Mouse (Mus musculus): ENCODE results near the gene C1ql4. TPM values are rescaled to one million over a fixed set of nuclear protein-coding genes. Genes with fewer than 3 reads are reported as not detected.

Gene C1ql4
- polyA plus RNA-seq (2014; fragmentation: Illumina TruSeq; extraction: RNeasy Lipid Tissue Mini Kit (QIAGEN cat#74804); ENCODE audit: low read depth, low replicate concordance): not detected

DNA sequence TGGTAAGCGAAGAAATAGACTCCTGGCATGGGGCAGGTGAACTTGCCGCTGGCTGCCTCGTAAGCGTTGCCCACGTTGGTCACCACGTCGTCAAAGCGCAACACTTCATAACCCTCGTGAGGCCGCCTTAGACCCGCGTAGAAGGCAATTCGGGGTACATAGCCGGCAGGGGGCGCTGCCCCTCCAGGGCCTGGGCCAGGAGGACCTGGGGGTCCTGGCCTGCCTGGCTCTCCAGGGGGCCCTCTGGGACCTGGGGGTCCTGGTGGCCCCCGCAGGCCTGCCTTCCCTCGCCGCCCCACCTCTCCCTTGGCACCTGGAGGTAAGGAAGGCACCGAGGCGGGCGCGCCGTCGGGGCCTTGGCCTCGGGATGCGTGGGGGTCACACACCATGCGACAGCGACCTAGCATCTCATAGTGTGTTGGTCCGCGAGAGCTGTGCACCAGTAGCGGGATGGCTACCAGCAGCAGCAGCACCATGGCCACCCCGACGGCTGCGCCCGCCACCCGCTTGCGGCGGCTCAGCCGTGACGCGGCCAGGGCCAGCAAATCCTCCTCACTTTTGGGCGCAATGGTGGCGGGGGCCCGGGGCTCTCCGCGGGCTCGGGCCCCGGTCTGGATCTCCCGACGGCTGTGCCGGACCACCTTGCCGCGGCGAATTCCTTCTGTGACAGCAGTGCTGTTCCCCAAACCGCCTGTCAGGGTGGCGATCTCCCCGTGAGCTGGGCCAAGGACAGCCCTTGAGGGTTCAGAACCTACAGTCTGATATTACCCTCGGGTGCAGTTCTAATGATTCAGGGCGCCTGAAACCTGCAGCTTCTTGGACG is at the start of gene C1ql4:
Gene C1ql4 (minus strand): TSS at position 565 of the 823 bp plus-strand sequence.

GRCm38 (mm10) chr15:99125711-99126080 is 38.1 kb upstream of the C1ql4 start, which contains the start of gene Spats2:
Spats2 (plus strand) TSS chr15:99125916.

GRCm38 (mm10) chr15:99092870-99093269 is 5.3 kb upstream of the C1ql4 start, which contains the start of gene Dnajc22:
Dnajc22 (plus strand) TSS chr15:99093170.

GRCm38 (mm10) chr15:99074019-99074599 is 13.5 kb downstream of the C1ql4 start, which contains the start of gene Troap:
Troap (plus strand) TSS chr15:99074575.

GRCm38 (mm10) chr15:99055040-99055439 is 32.6 kb downstream of the C1ql4 start, which contains the start of gene Prph:
Prph (plus strand) TSS chr15:99055174.

Other genes starting within 250 kb of the C1ql4 start
- 24.0 TPM for gene Kmt2d, start 216.6 kb downstream of the C1ql4 start, polyA plus RNA-seq (2014; fragmentation: Illumina TruSeq; extraction: RNeasy Lipid Tissue Mini Kit (QIAGEN cat#74804); ENCODE audit: low read depth, low replicate concordance)
- gene Rhebl1, start 193.3 kb downstream of the C1ql4 start, polyA plus RNA-seq (2014; fragmentation: Illumina TruSeq; extraction: RNeasy Lipid Tissue Mini Kit (QIAGEN cat#74804); ENCODE audit: low read depth, low replicate concordance): 2.2 TPM
- 0.63 TPM for gene Dhh, start 189.3 kb downstream of the C1ql4 start, polyA plus RNA-seq (2014; fragmentation: Illumina TruSeq; extraction: RNeasy Lipid Tissue Mini Kit (QIAGEN cat#74804); ENCODE audit: low read depth, low replicate concordance)
- 13.2 TPM for gene Lmbr1l, start 169.6 kb downstream of the C1ql4 start, polyA plus RNA-seq (2014; fragmentation: Illumina TruSeq; extraction: RNeasy Lipid Tissue Mini Kit (QIAGEN cat#74804); ENCODE audit: low read depth, low replicate concordance)
- 260 TPM for gene Tuba1b, start 153.3 kb downstream of the C1ql4 start, polyA plus RNA-seq (2014; fragmentation: Illumina TruSeq; extraction: RNeasy Lipid Tissue Mini Kit (QIAGEN cat#74804); ENCODE audit: low read depth, low replicate concordance)
- gene Gm49450, start 134.3 kb downstream of the C1ql4 start, polyA plus RNA-seq (2014; fragmentation: Illumina TruSeq; extraction: RNeasy Lipid Tissue Mini Kit (QIAGEN cat#74804); ENCODE audit: low read depth, low replicate concordance): not detected
- 126 TPM for gene Tuba1a, start 134.1 kb downstream of the C1ql4 start, polyA plus RNA-seq (2014; fragmentation: Illumina TruSeq; extraction: RNeasy Lipid Tissue Mini Kit (QIAGEN cat#74804); ENCODE audit: low read depth, low replicate concordance)
- 41.6 TPM for gene Tuba1c, start 57.9 kb downstream of the C1ql4 start, polyA plus RNA-seq (2014; fragmentation: Illumina TruSeq; extraction: RNeasy Lipid Tissue Mini Kit (QIAGEN cat#74804); ENCODE audit: low read depth, low replicate concordance)
- gene Prph, start 32.6 kb downstream of the C1ql4 start, polyA plus RNA-seq (2014; fragmentation: Illumina TruSeq; extraction: RNeasy Lipid Tissue Mini Kit (QIAGEN cat#74804); ENCODE audit: low read depth, low replicate concordance): 0.76 TPM
- not detected for gene Troap, start 13.2 kb downstream of the C1ql4 start, polyA plus RNA-seq (2014; fragmentation: Illumina TruSeq; extraction: RNeasy Lipid Tissue Mini Kit (QIAGEN cat#74804); ENCODE audit: low read depth, low replicate concordance)
- not detected for gene Dnajc22, start 5.4 kb upstream of the C1ql4 start, polyA plus RNA-seq (2014; fragmentation: Illumina TruSeq; extraction: RNeasy Lipid Tissue Mini Kit (QIAGEN cat#74804); ENCODE audit: low read depth, low replicate concordance)
- 5.8 TPM for gene Spats2, start 38.1 kb upstream of the C1ql4 start, polyA plus RNA-seq (2014; fragmentation: Illumina TruSeq; extraction: RNeasy Lipid Tissue Mini Kit (QIAGEN cat#74804); ENCODE audit: low read depth, low replicate concordance)
- gene Kcnh3, start 137.0 kb upstream of the C1ql4 start, polyA plus RNA-seq (2014; fragmentation: Illumina TruSeq; extraction: RNeasy Lipid Tissue Mini Kit (QIAGEN cat#74804); ENCODE audit: low read depth, low replicate concordance): 0.10 TPM
- 55.8 TPM for gene Mcrs1, start 164.1 kb upstream of the C1ql4 start, polyA plus RNA-seq (2014; fragmentation: Illumina TruSeq; extraction: RNeasy Lipid Tissue Mini Kit (QIAGEN cat#74804); ENCODE audit: low read depth, low replicate concordance)
- 37.3 TPM for gene Prpf40b, start 207.3 kb upstream of the C1ql4 start, polyA plus RNA-seq (2014; fragmentation: Illumina TruSeq; extraction: RNeasy Lipid Tissue Mini Kit (QIAGEN cat#74804); ENCODE audit: low read depth, low replicate concordance)
- not detected for gene Fam186b, start 208.1 kb upstream of the C1ql4 start, polyA plus RNA-seq (2014; fragmentation: Illumina TruSeq; extraction: RNeasy Lipid Tissue Mini Kit (QIAGEN cat#74804); ENCODE audit: low read depth, low replicate concordance)